ENCODE assay signal across 26 mouse cellular contexts in genomic region chr15:31436811-31437210, GRCm38 (mm10). TPM values are rescaled to one million over a fixed set of nuclear protein-coding genes. Genes with fewer than 3 reads are reported as not detected.
DNase-seq lines count a peak whose midpoint lies in the region; ATAC-seq and TF ChIP-seq lines count a peak whose summit lies in the region.
"Had no signal": no experiment of that assay in that cellular context is flagged by ENCODE, and none has a peak within 500 bp of the region (broad histone marks: within the 10 kb centered on the region; RNA-seq: fewer than 3 reads in every experiment).

No protein-coding gene starts in this region.

- ATAC-seq in forebrain, embryonic 11.5 days (replicated peaks; ENCODE audit: low FRiP score): no peak
- ATAC-seq in forebrain, embryonic 14.5 days: no peak
- ATAC-seq: activated CD4-positive, CD25-positive, alpha-beta regulatory T cell, adult 4 months; CD4-positive, CD25-positive, alpha-beta regulatory T cell, adult 4 months; forebrain, embryonic 13.5 days; forebrain, embryonic 16.5 days; Patski had no signal

- no peak overlapping the region for H3K27ac ChIP-seq in forebrain, embryonic 11.5 days (ENCODE audit: low read depth, low read length)
- H3K27ac ChIP-seq in forebrain, embryonic 14.5 days (ENCODE audit: low read depth, low read length): no peak overlapping the region
- peak overlapping the region; percentile 68 for H3K27ac ChIP-seq in gastrocnemius, adult 2 months
- H3K27ac ChIP-seq: embryonic facial prominence, embryonic 13.5 days; embryonic facial prominence, embryonic 15.5 days; forebrain, embryonic 10.5 days; forebrain, embryonic 13.5 days had no signal

- no peaks in the 10 kb centered on the region for H3K9me3 ChIP-seq in forebrain, embryonic 11.5 days (ENCODE audit: control insufficient read depth, low read length)
- H3K9me3 ChIP-seq in forebrain, embryonic 14.5 days (replicated peaks; ENCODE audit: control insufficient read depth, low read length): no peaks in the 10 kb centered on the region
- H3K9me3 ChIP-seq: embryonic facial prominence, embryonic 13.5 days; embryonic facial prominence, embryonic 15.5 days; forebrain, embryonic 10.5 days; forebrain, embryonic 13.5 days; G1E had no signal

- H3K36me3 ChIP-seq in forebrain, embryonic 11.5 days (ENCODE audit: control insufficient read depth, insufficient read depth, low read length): no peaks in the 10 kb centered on the region
- no peaks in the 10 kb centered on the region for H3K36me3 ChIP-seq in forebrain, embryonic 14.5 days (ENCODE audit: control insufficient read depth, insufficient read depth, low read length)
- H3K36me3 ChIP-seq: embryonic facial prominence, embryonic 13.5 days; embryonic facial prominence, embryonic 15.5 days; forebrain, embryonic 10.5 days; G1E had no signal

- intact Hi-C loops in gastrocnemius, adult 2 months (cut with DNase I): no loop called here
- intact Hi-C loops in gastrocnemius, postnatal 14 days (cut with DNase I; ENCODE audit: low total_unique reads): no loop called here

- no peak for TF ChIP-seq CTCF in gastrocnemius, adult 2 months (IDR thresholded peaks at IDR 0.05)

- peak; percentile 33 for DNase-seq in forebrain, embryonic 11.5 days (ENCODE audit: low spot score)
- no peak for DNase-seq in forebrain, embryonic 14.5 days (ENCODE audit: low spot score)
- DNase-seq in gastrocnemius, adult 2 months: peak; percentile 80
- DNase-seq in gastrocnemius, postnatal 4 days (ENCODE audit: low spot score in 2 of 2): no peak
- peak; percentile 40 for DNase-seq in gastrocnemius, postnatal 14 days
- peak; percentile 73 for DNase-seq in skeletal muscle tissue, adult 2 months (ENCODE audit: low read depth, low spot score)
- no peak for DNase-seq in adrenal gland, postnatal 25 days
- DNase-seq: adrenal gland, adult 8-10 months; adrenal gland, postnatal 14 days; B cell, adult 2 months; cerebellum, adult 11 months; cerebellum, adult 18-20 months; cerebellum, adult 8-10 months; cerebellum, adult 9-11 months; cerebellum, postnatal 36 days; embryo, embryonic 11 days had no signal

- 86% methylated on average over 2 of the region's 2 CpGs for WGBS in forebrain, embryonic 11.5 days
- WGBS in forebrain, embryonic 14.5 days: 86% methylated on average over 2 of the region's 2 CpGs

- H3K4me3 ChIP-seq in forebrain, embryonic 11.5 days (ENCODE audit: low read depth, low read length): no peak overlapping the region
- H3K4me3 ChIP-seq in forebrain, embryonic 14.5 days (ENCODE audit: low read depth, low read length): no peak overlapping the region
- no peak overlapping the region for H3K4me3 ChIP-seq in gastrocnemius, adult 2 months
- H3K4me3 ChIP-seq: embryonic facial prominence, embryonic 13.5 days; embryonic facial prominence, embryonic 15.5 days; erythroblast, embryonic 14.5 days; forebrain, embryonic 10.5 days; forebrain, embryonic 13.5 days had no signal

- no peaks in the 10 kb centered on the region for H3K27me3 ChIP-seq in forebrain, embryonic 11.5 days (ENCODE audit: control insufficient read depth, insufficient read depth, low read length)
- H3K27me3 ChIP-seq in forebrain, embryonic 14.5 days (replicated peaks; ENCODE audit: control insufficient read depth, insufficient read depth, low read length): no peaks in the 10 kb centered on the region
- H3K27me3 ChIP-seq: embryonic facial prominence, embryonic 13.5 days; embryonic facial prominence, embryonic 15.5 days; forebrain, embryonic 13.5 days; Patski had no signal

- no peak overlapping the region for H3K9ac ChIP-seq in forebrain, embryonic 11.5 days (ENCODE audit: low read length)
- no peak overlapping the region for H3K9ac ChIP-seq in forebrain, embryonic 14.5 days (ENCODE audit: low read length)
- H3K9ac ChIP-seq: embryonic facial prominence, embryonic 13.5 days; embryonic facial prominence, embryonic 15.5 days; forebrain, embryonic 13.5 days had no signal

- no peak overlapping the region for H3K4me2 ChIP-seq in forebrain, embryonic 11.5 days (ENCODE audit: low read depth, low read length, severe bottlenecking)
- H3K4me2 ChIP-seq in forebrain, embryonic 14.5 days (ENCODE audit: low read length): no peak overlapping the region
- H3K4me2 ChIP-seq: embryonic facial prominence, embryonic 13.5 days; embryonic facial prominence, embryonic 15.5 days; forebrain, embryonic 13.5 days had no signal

- H3K4me1 ChIP-seq in forebrain, embryonic 11.5 days (replicated peaks; ENCODE audit: control insufficient read depth, insufficient read depth, low read length): no peaks in the 10 kb centered on the region
- H3K4me1 ChIP-seq in forebrain, embryonic 14.5 days (ENCODE audit: control insufficient read depth, insufficient read depth, low read length): no peaks in the 10 kb centered on the region
- H3K4me1 ChIP-seq: embryonic facial prominence, embryonic 13.5 days; embryonic facial prominence, embryonic 15.5 days; forebrain, embryonic 10.5 days; forebrain, embryonic 13.5 days had no signal

RNA-seq across cellular contexts. Expression of gene Ropn1l, which starts 16.7 kb away (rescaled TPM):
- polyA plus RNA-seq in forebrain, embryonic 11.5 days (2014; fragmentation: Nextera tagmentation; extraction: Ambion mirVana): 3.5 and 3.9 TPM in 2 replicates
- polyA plus RNA-seq in forebrain, embryonic 14.5 days (2014; fragmentation: Nextera tagmentation; extraction: Ambion mirVana): 2.1 and 3.2 TPM in 2 replicates
- not detected for total RNA-seq in gastrocnemius, adult 2 months (2021)
- total RNA-seq in gastrocnemius, postnatal 4 days (2021): under 1 TPM; 0.39 to 0.57 TPM
- total RNA-seq in gastrocnemius, postnatal 14 days (2021): under 1 TPM; 0.29 to 0.33 TPM
- 2.0 and 3.6 TPM in 2 replicates for total RNA-seq in adrenal gland, postnatal 25 days (2021)

Comparison
In these comparisons a context has a peak if more than half of its experiments do, and no peak if none do; other contexts are left out.
1. DNase-seq: peak in forebrain, embryonic 11.5 days (single experiment), gastrocnemius, adult 2 months (single experiment), gastrocnemius, postnatal 14 days (single experiment) and skeletal muscle tissue, adult 2 months (single experiment); none in forebrain, embryonic 14.5 days (single experiment), gastrocnemius, postnatal 4 days (0 of 2) and adrenal gland, postnatal 25 days (single experiment).